Mouse (Mus musculus): ENCODE measurements at regions not wholly inside any gene's neighbourhood (a gene's known extent, or its start where the extent isn't known, plus 50 kb on each side); places are given as distances from the start of the nearest gene placed in this dataset.
"Not testable (repeated sequence)": the region's sequence is repeated elsewhere in the genome, so short reads cannot be mapped to it uniquely, and the experiment has no call there.

DNA sequence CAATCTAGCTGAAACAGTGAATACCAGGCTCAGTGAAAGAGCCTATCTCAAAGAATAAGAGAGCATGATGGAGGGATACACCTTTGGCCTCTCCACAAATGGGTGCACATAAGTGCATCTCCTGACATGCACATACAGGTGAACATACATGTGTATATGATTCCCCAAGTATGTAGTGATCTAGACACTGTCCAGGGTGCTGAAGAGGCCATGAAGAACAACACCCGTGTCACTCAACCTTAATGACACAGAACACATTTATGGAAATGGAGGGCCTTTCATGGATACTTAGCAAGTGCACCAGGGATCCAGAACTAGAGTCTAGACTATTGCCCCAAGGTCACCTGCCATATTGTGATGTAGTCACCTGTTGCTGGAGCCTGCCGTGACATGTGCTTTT is 56.9 kb downstream of the Spata19 start:
- no peak for DNase-seq (ENCODE audit: extremely low read depth, insufficient read length, low spot score)

DNA sequence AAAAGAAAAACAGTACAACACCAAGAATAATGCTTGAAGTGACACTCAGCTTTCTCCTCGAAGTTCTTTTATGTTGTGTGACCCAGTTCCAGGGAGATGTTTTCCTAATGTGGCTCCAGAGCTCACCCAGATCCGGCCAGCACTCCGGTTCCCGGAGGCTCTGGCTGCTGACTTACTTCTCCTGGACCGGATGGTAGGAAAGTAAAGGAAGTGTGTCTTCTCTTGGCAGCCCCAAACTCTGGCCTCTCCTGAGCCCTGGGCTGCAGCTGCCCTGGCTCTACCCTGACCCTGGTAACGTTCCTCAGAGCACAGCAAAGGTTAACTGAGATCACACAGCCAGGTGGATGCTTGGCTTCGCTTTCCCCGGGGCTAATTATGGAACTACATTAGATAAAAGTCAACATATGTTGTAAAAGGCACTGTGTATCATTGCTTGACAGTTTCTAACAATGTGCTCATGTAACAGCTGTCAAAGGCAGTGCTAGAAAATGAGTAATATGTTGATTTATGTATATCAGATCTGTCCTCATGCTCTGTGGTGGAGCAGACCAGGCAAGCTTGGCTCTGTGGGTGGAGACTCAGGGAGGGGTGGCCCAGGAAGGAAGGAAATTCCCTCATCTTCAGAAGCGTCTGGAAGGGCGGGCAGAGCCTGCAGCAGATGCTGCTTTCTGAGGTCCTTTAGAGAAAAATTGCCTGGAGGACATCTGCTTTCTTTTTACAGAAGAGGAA is 57.5 kb downstream of the Spata19 start:
- no peak for DNase-seq (ENCODE audit: extremely low read depth, insufficient read length, low spot score)

DNA sequence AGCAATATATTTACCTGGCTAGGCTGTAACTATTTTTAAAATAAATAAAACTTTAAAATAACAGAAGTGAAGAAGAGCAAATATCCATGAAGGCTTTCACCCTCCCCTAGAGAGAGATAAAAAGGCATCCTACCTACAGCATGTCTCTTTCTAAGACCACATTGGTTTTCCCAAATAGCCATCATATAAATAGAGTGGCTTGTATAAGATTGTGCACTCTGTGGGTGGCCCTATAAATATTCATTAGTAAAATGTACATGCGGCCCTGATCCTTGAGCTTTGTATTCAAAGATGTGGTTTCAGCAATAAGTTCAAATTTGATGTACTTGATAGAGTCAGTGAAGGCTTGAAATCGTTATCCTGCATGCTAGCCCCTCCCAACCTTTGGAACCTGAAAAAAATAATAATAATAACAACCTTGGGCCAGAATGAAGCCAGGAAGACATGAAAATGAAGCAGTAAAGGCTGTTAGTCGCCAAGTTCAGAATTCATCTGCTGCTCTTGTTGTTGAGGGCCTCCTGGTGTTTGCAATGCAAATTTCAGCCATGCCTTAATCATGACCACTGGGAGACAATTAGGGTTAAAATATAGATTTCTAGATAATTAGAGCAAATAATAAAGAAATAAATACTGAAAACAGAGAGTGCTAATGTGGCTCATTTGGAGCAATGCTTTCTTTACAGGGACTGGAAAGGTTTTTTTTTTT is 61.9 kb downstream of the Spata19 start:
- DNase-seq (ENCODE audit: extremely low read depth, insufficient read length, low spot score), result no peak

DNA sequence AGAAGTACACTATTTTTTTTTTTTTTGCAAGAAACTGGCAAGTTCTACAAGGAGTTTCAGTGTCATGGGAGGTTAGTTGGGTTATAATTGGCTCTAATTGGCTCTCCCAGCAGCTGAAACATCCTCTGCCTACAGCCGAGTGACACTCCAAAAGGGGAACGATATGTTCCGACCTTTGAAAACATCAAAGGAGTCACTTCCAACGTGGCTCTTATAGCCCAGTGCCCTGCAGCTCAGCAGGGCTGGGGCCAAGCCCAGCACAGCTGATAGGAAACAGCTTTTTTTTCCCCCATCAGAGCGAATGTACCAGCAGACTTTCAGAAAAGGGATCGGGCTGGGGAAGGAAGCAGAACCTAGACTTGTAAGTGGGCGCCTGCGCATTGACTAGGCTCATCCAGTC is 64.4 kb downstream of the Spata19 start:
- no peak for DNase-seq (ENCODE audit: extremely low read depth, insufficient read length, low spot score)

DNA sequence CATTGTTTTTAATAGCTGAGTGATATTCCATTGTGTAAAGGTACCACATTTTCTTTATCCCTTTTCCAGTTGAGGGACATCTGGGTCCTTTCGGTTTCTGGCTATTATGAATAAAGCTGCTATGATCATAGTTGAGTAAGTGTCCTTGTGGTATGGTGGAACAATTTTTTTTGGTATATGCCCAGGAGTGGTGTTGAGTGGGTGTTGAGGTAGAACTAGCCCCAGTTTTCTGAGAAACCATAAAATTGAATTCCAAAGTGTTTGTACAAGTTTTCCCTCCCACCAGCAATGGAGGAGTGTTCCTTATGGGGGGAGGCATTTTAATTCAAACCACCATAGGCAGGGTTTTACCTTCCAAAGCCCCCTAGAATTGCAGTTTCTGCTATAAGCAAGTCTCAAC is 67.4 kb downstream of the Spata19 start:
- no peak for DNase-seq (ENCODE audit: extremely low read depth, insufficient read length, low spot score)

DNA sequence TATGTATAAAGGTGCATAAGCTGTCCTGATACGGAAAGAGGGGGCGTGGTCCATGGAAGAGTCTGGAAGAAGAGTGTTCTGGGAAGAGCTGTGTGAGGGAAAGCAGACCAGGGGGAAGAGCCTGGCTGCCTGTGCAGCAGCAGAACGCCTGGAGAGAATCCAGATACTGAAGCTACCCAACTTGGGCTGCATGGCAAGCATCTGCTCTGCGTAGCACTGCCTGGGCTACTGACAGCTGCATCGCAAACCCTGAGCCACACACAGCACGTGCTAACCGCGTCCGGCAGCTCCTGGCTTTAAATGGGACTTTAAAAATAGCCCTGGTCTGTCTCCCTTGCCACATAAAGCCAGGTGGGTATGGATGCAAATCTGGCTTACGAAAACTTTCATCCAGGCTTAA is 78.9 kb downstream of the Spata19 start:
- no peak for DNase-seq (ENCODE audit: extremely low read depth, insufficient read length, low spot score)

DNA sequence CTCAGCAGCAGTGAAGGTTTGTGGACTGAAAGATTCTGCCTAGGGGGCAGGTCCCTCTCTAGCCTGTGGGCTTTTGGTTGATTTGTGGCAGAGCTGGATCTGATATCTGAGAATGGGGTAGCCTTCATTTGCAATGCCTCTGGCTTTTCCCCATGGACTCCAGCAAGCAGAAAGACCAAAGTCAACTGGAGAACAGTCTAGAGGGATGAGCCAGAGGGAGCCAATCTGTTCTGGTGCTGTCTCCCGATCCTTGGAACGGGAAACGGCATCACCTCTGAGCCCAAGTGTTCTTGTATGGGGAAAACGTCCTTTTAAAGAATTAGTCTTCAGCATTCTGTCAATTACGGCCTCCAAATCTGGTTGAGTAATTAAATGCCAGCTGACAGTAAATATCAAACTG is 80.0 kb downstream of the Spata19 start:
- DNase-seq (ENCODE audit: extremely low read depth, insufficient read length, low spot score), result no peak

DNA sequence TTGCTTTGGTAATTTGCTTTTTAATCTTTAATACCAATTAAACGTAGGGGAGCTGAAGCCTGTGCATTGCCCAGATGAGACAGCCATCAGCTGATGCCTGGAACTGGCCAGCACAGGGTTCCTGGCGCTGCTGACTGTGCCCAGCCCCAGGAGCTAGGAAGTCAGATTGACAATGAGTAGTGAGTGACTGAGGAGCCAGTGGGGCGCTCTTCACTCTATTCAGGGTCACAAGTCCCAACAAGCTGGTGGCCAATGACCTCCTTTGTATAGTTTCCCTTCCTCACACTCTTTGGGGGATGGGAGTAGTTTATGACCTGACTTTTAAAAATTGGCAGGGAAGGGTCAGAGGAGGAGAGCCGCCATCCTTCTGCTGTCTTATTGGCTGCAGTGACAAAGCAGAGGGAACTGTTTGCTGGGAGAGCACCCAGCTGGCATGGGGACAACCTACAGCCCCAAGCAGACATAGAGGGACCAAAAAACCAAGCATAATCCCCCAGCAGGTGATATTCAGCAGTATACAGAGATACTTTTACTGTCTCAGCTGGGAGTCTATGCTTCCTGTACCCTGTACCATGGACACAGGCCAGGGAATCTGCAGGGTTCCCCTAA is 80.6 kb downstream of the Spata19 start:
- no peak for DNase-seq (ENCODE audit: extremely low read depth, insufficient read length, low spot score)

DNA sequence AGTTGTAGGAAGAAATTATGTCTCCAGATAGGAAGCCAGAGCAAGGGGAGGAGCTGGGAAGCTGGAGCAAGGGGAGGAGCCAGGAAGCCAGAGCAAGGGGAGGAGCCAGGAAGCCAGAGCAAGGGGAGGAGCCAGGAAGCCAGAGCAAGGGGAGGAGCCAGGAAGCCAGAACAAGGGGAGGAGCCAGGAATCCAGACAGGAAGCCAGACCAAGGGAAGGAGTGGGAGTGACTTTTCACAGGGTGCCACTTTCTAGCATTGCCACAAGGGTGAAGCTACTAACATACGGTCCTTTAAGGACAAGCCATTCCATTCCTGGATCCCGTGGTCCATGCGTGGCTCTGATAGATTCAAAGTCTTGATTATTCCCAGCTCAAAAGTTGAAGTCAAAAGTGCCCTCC is 81.7 kb downstream of the Spata19 start:
- DNase-seq (ENCODE audit: extremely low read depth, insufficient read length, low spot score), result no peak

DNA sequence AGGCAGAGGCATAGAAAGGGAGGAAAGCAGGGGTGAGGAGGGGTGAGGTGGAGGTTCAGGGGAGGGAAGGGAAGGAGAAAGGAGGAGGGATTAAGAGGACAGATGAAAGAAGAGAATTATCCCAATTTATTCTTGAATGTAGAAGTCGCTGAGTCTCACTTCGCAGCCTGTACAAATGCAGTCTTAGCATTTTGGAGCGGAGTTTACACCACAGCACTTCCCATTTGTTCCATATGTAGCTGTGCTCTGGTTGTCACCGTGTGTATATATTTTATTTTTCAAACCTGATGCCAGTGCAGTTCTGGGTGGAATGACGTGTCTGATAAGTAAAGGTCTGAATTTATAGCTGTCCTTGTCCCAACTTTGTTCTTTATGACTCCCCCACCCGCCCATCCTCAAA is 105.2 kb downstream of the Spata19 start:
- no peak for DNase-seq (ENCODE audit: extremely low read depth, insufficient read length, low spot score)

DNA sequence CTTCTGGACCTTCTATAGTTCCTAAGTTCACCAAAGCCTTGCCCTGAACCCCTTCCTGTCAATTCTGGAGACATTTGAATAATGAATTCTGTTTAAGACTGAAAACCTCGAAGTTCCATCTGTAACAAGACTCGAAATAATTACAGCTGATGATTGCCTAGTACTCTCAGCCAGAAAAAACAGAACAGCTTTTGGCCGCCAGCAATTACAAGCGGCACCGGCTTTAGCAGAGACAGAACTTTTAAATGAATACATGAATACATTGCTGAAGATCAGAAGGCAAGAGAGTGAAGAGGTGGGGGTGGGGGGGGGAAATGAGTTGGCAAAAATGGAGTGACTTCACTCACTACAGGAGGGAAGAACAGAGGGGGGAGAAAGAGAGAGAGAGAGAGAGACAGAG is 112.6 kb downstream of the Spata19 start:
- DNase-seq (ENCODE audit: extremely low read depth, insufficient read length, low spot score), result no peak

DNA sequence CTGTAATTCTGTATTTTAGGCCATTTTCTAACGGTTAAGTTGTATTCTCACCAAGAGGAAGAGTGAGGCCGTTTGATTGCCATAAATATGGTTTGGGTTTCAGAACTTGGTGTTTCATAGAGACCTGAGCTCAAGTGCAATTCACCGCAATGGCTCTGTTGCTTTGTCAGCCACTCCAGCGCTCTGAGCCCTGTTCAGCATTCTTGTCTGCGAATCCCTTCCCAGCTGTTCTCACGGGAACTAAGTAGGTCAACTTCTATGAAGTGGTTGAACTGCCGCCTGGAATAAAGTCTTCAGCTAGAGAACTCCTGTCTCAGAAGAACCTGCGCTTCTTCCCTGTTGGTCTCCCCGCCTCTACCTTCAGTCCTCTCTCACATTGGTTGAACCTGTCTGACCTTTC is 113.1 kb downstream of the Spata19 start:
- no peak for DNase-seq (ENCODE audit: extremely low read depth, insufficient read length, low spot score)

DNA sequence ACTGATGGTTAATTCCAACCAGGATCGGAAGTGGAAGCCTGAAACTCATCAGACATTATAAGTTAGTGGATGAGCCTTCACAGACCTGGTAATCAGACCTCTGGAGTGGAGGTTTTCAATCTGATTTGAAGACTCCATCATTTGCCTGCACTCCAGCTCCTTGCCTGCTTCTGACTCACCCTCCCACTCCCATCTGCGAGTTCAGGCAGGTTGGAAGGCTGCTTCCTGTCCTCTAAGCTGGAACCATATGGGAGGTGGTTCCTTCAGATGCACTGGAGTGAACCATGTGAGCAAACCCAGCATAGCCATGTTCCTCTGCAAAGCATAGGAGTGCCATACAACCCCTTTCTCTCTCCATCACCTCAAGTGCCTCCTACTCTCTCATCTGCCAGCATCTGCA is 114.6 kb downstream of the Spata19 start:
- DNase-seq (ENCODE audit: extremely low read depth, insufficient read length, low spot score), result no peak

DNA sequence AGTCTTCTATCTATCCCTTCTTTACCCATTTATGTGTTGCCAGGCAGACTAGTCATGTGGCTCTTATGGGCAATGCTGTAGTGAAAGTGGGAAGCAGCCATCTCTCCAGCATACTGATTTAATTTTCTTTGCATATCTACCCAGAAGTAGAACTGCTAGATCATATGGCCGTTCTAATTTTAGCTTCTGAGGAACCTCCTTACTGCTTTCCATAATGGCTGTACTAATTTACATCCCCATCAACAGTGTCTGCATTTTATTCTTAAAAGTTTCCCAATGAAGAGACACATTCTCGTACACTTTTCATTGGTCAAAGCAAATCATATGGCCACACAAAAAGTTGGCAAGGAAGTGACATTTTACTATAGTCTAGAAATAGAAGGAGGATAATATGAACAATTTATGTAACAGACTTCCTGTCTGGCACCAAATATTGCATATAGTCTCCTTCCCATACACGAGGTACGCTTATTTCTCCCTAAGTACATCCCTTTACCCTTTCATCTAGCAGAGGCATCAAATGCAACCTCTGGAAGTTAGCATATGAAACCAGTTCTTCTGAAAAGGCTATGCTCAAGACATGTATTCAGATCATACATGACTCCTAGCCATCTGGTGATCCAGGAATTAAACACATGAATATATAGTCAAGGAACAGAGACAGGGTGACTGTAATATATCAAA is 119.0 kb downstream of the Spata19 start:
- DNase-seq (ENCODE audit: extremely low read depth, insufficient read length, low spot score), result no peak

DNA sequence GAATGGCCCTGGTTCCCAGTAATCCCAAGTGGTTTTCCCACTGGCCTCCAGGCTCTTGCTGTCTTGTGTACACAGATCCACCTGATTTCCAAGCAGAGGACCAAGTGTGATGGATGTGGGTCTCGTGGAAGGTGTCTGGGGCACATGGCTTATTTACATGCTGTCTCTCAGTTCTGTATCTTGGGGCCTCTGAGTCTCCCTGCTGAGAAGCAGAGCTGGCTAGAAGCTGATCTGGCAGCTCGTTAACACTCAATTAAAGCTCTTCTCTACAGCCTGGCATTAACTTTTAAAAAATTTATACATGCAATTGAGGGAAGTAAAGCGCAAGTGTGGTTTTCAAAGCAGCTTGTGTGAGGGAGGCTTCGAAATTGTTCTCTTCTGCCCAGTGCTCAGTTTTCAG is 121.4 kb downstream of the Spata19 start:
- no peak for DNase-seq (ENCODE audit: extremely low read depth, insufficient read length, low spot score)

DNA sequence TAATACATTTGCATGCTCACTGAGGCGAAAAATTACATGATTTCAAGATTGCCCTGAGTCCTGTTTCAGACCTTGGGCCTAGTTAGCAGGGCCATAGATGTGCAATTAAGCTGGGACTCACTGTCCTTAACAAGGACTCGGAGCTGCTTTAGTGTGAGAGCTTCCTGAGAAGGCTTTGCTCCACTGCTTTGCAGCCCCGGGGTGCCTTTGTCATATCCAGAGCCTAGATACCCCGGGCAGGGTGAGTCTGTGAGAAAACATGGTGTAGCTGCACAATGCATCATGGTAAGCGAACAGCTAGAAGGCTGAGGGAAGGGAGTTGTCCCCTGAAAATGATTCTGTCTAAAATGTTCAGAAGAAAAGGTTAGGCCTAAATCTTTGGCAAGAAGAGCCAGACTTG is 123.1 kb downstream of the Spata19 start:
- no peak for DNase-seq (ENCODE audit: extremely low read depth, insufficient read length, low spot score)

DNA sequence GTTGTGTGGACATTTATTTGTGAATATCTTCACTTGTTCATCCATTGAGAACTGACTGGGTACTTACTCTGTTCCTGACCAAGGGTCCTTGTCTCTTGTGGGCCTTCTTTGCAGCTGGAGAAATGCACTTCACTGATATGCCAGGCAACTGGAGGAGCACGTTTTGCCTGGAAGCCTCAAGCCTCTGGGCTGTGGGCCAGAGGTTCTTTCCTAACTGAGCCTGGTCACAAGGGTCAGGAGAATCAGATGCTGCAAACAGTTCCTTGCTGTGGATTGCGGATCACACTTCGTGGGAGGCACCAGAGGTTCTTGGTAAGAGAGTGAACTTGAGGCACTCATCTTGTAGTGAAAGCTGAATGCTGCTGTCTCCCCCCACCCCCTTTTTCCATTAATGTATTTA is 124.6 kb downstream of the Spata19 start:
- no peak for DNase-seq (ENCODE audit: extremely low read depth, insufficient read length, low spot score)

DNA sequence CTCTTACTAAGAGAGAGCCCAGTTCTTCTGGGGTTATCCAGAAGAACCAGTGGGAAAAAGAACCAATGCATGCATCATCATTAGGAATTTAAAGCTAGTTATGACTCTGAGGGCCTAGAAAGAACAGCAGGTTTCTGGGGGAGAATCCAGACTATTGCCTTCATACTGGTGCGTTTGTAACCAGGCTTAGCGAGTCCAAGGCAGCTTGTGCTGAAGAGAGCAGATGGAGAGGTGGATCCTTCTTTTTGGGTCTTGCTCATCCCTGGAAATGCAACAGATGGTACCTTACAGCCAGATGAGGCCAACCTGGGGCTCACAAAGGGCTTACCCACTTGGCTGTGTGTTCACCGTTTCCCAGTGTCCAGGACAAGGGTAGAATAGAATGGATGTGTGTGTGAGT is 130.1 kb downstream of the Spata19 start:
- DNase-seq (ENCODE audit: extremely low read depth, insufficient read length, low spot score), result no peak

DNA sequence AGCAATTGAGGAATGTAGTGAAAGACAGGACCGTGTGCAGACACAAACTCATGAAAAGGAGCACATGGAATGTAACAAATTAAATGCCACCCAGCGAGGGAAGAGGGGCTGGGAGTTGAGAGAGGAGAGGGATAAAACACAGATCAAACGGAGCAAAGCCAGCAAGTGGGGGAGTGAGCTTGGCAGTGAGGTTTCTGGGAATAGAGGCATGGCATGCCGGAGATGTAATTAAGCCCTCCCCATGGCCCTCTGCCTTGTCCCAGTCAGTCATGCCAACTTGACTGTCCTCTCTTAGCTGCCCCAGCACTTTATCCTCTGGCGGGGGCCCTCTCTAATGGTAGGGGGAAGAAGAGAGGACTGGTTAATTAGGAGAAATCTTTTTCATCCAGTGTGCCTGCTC is 141.9 kb downstream of the Spata19 start:
- no peak for DNase-seq (ENCODE audit: extremely low read depth, insufficient read length, low spot score)

DNA sequence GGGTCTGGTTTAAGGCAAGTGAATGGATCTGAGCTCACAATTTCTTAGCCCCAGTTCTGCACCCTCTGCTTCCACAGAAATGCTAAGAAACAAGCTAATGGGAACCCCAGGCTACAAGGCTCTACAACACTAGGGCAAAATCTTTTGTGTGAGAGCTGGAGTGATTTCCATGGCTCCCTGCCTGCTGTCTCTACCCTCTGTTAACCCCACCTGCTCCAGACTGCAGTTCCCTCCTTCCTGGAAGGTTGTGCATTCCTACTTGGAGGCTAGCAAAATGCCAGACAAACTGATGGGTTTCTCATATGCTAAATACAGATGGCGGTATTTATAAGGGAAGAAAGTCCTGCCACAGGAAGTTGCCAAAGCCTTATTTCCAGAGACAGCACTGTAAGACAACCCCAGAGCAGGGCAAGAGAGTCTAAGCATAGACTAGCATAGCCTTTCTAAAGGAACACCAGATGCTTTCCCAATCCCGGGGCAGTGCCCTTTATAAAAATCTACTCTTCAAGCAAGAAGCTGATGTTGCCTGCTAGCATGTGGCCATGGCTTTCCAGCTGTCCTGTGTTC is 145.1 kb downstream of the Spata19 start:
- DNase-seq (ENCODE audit: extremely low read depth, insufficient read length, low spot score), result no peak

DNA sequence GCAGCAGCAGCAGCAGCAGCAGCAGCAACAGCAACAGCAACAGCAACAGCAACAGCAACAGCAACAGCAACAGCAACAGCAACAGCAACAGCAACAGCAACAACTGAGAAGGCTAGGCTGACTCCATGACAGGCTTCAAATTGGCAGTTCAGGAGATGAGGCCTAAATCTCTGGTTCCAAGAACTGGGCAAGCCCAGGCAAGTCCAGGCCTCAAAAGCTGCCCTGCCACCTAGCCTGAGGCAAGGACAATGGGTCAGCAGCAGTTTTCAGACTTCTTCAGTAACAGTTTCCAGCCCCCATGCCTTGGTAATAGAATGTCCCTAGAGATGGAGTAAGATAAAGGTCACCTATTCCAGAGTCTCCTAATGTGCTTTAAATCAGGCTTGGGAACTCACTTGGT is 158.1 kb downstream of the Spata19 start:
- DNase-seq (ENCODE audit: extremely low read depth, insufficient read length, low spot score), result not testable (repeated sequence)
